Comparison of ENCODE assay signal across 11 mouse cellular contexts in genomic region chr3:96486828-96487559, GRCm38 (mm10). TPM values are rescaled to one million over a fixed set of nuclear protein-coding genes. Genes with fewer than 3 reads are reported as not detected.
DNase-seq lines count a peak whose midpoint lies in the region; ATAC-seq and TF ChIP-seq lines count a peak whose summit lies in the region.
"Not testable (repeated sequence)": the region's sequence is repeated elsewhere in the genome, so short reads cannot be mapped to it uniquely, and the experiment has no call there.
"Had no signal": no experiment of that assay in that cellular context is flagged by ENCODE, and none has a peak within 500 bp of the region (broad histone marks: within the 10 kb centered on the region; RNA-seq: fewer than 3 reads in every experiment).

No protein-coding gene starts in this region.

- peaks cover 0 to 19% of the 10 kb centered on the region in 2 experiments; a peak in 2 of 4 replicates for H3K4me1 ChIP-seq in CH12.LX (ENCODE audit: control insufficient read depth in 1 of 2, insufficient read depth in 2 of 2)
- H3K4me1 ChIP-seq in embryonic facial prominence, embryonic 10.5 days, result peaks cover 19% of the 10 kb centered on the region
- H3K4me1 ChIP-seq in forebrain, postnatal 0 days (ENCODE audit: insufficient read depth); hindbrain, embryonic 11.5 days (replicated peaks; ENCODE audit: control insufficient read depth, insufficient read depth, low read length); kidney, embryonic 16.5 days (ENCODE audit: insufficient read depth, low read length); midbrain, embryonic 14.5 days (ENCODE audit: control insufficient read depth, insufficient read depth, low read length); spleen, adult 2 months (ENCODE audit: control insufficient read depth, insufficient read depth, insufficient read length): not testable (repeated sequence)
- H3K4me1 ChIP-seq in liver, embryonic 16.5 days (ENCODE audit: control insufficient read depth, low read depth, low read length), result peaks cover 17% of the 10 kb centered on the region

- in situ Hi-C loops in CH12.LX (cut with MboI; ENCODE audit: low pct_ligation_motif_present, low pct_unique_long_range_greater_than_20kb, low sequenced_read_pairs), result not testable (repeated sequence)

- not testable (repeated sequence) for TF ChIP-seq POLR2A in CH12.LX (IDR thresholded peaks at IDR 0.05; ENCODE audit: low read depth, low read length); spleen, adult 2 months (IDR thresholded peaks at IDR 0.05; ENCODE audit: low read depth, low read length)

- not testable (repeated sequence) for H3K9ac ChIP-seq in CH12.LX (ENCODE audit: insufficient read depth, low read depth); hindbrain, embryonic 11.5 days (ENCODE audit: low read depth, low read length); kidney, embryonic 16.5 days (replicated peaks; ENCODE audit: low read length); midbrain, embryonic 14.5 days (replicated peaks; ENCODE audit: low read length)
- peak overlapping the region; percentile 28; the same call in 1 of the 2 replicates for H3K9ac ChIP-seq in forebrain, postnatal 0 days
- H3K9ac ChIP-seq in liver, embryonic 16.5 days (ENCODE audit: low read depth, low read length), result peak overlapping the region; percentile 80

- H3K36me3 ChIP-seq in CH12.LX (replicated peaks in 1 of 2; ENCODE audit: control insufficient read depth in 1 of 2, insufficient read depth in 1 of 2, low read length in 1 of 2); embryonic facial prominence, embryonic 10.5 days (replicated peaks); forebrain, postnatal 0 days (ENCODE audit: insufficient read depth); hindbrain, embryonic 11.5 days (ENCODE audit: control insufficient read depth, insufficient read depth, low read length); kidney, embryonic 16.5 days (ENCODE audit: insufficient read depth, low read length); liver, embryonic 16.5 days (ENCODE audit: control insufficient read depth, insufficient read depth); midbrain, embryonic 14.5 days (ENCODE audit: control insufficient read depth, insufficient read depth, low read length); spleen, adult 2 months (ENCODE audit: control insufficient read depth, insufficient read depth, low read length): not testable (repeated sequence)

- ATAC-seq in forebrain, postnatal 0 days, result peak; percentile 70
- peak; percentile 86 for ATAC-seq in hindbrain, embryonic 11.5 days (ENCODE audit: low FRiP score)
- peak; percentile 86 for ATAC-seq in kidney, embryonic 16.5 days (ENCODE audit: low FRiP score, low TSS enrichment)
- peak; percentile 70 for ATAC-seq in liver, embryonic 16.5 days (ENCODE audit: low read depth)
- peak; percentile 83 for ATAC-seq in midbrain, embryonic 14.5 days (ENCODE audit: low FRiP score, low TSS enrichment)

- H3K27me3 ChIP-seq in CH12.LX (replicated peaks), result peaks cover 20% of the 10 kb centered on the region
- peaks cover 11% of the 10 kb centered on the region for H3K27me3 ChIP-seq in embryonic facial prominence, embryonic 10.5 days (replicated peaks; ENCODE audit: low read depth, poor library complexity, severe bottlenecking)
- not testable (repeated sequence) for H3K27me3 ChIP-seq in forebrain, postnatal 0 days (ENCODE audit: insufficient read depth, low read length); hindbrain, embryonic 11.5 days (ENCODE audit: control insufficient read depth, insufficient read depth, low read length); kidney, embryonic 16.5 days (ENCODE audit: insufficient read depth, low read length); liver, embryonic 16.5 days (ENCODE audit: control insufficient read depth, insufficient read depth, low read depth, low read length); spleen, adult 2 months (ENCODE audit: control insufficient read depth, insufficient read depth, low read length)
- peaks cover 10% of the 10 kb centered on the region; the same call in 1 of the 2 replicates for H3K27me3 ChIP-seq in midbrain, embryonic 14.5 days (ENCODE audit: control insufficient read depth, insufficient read depth, low read length)

- not testable (repeated sequence) for TF ChIP-seq RAD21 in CH12.LX (IDR thresholded peaks at IDR 0.05; ENCODE audit: low read depth, low read length)

- not testable (repeated sequence) for TF ChIP-seq CTCF in CH12.LX (conservative IDR thresholded peaks at IDR 0.05 in 1 of 2, IDR thresholded peaks at IDR 0.05 in 1 of 2; ENCODE audit: low read depth in 2 of 2, low read length in 2 of 2); forebrain, postnatal 0 days (IDR thresholded peaks at IDR 0.05; ENCODE audit: low read depth); spleen, adult 2 months (IDR thresholded peaks at IDR 0.05; ENCODE audit: extremely low read depth, insufficient read depth, insufficient read length, insufficient replicate concordance)

- WGBS in embryonic facial prominence, embryonic 10.5 days, result 11% methylated on average over 7 of the region's 38 CpGs
- 15% methylated on average over 5 of the region's 38 CpGs for WGBS in forebrain, postnatal 0 days
- 20% methylated on average over 5 of the region's 38 CpGs for WGBS in hindbrain, embryonic 11.5 days
- 17% methylated on average over 5 of the region's 38 CpGs for WGBS in kidney, embryonic 16.5 days
- WGBS in liver, embryonic 16.5 days (ENCODE audit: insufficient replicate concordance), result 9% methylated on average over 5 of the region's 38 CpGs
- WGBS in midbrain, embryonic 14.5 days, result 11% methylated on average over 5 of the region's 38 CpGs
- WGBS in spleen, adult 2 months, result 8% methylated on average over 9 of the region's 38 CpGs

- H3K4me2 ChIP-seq in CH12.LX (ENCODE audit: insufficient read depth, low read depth, poor library complexity, severe bottlenecking), result peak overlapping the region; percentile 61
- H3K4me2 ChIP-seq in forebrain, postnatal 0 days (ENCODE audit: low read depth), result peak overlapping the region; percentile 43
- peak overlapping the region; percentile 35 for H3K4me2 ChIP-seq in hindbrain, embryonic 11.5 days (replicated peaks; ENCODE audit: low read depth, low read length)
- peak overlapping the region; percentile 59 for H3K4me2 ChIP-seq in kidney, embryonic 16.5 days (replicated peaks; ENCODE audit: low read depth, low read length)
- peak overlapping the region; percentile 92 for H3K4me2 ChIP-seq in liver, embryonic 16.5 days (ENCODE audit: low read depth, low read length)
- peak overlapping the region; percentile 60 for H3K4me2 ChIP-seq in midbrain, embryonic 14.5 days (ENCODE audit: low read length)

- peak overlapping the region in 1 of 3 experiments; percentile 19 for H3K4me3 ChIP-seq in CH12.LX (replicated peaks in 1 of 3; ENCODE audit: low read depth in 2 of 3, low read length in 2 of 3, poor library complexity in 1 of 3)
- H3K4me3 ChIP-seq in embryonic facial prominence, embryonic 10.5 days, result peak overlapping the region; percentile 52
- peak overlapping the region; percentile 28 for H3K4me3 ChIP-seq in forebrain, postnatal 0 days (ENCODE audit: low read depth, low read length)
- not testable (repeated sequence) for H3K4me3 ChIP-seq in hindbrain, embryonic 11.5 days (ENCODE audit: low read depth, low read length)
- H3K4me3 ChIP-seq in kidney, embryonic 16.5 days (ENCODE audit: low read length), result peak overlapping the region; percentile 18; the same call in 1 of the 2 replicates
- peak overlapping the region; percentile 68 for H3K4me3 ChIP-seq in liver, embryonic 16.5 days (ENCODE audit: low read depth, low read length)
- peak overlapping the region; percentile 34; the same call in 1 of the 2 replicates for H3K4me3 ChIP-seq in midbrain, embryonic 14.5 days (replicated peaks; ENCODE audit: low read depth, low read length)
- peak overlapping the region; percentile 39 for H3K4me3 ChIP-seq in spleen, adult 2 months (ENCODE audit: extremely low read depth, insufficient read depth, insufficient read length)

- not testable (repeated sequence) for H3K79me2 ChIP-seq in CH12.LX (replicated peaks; ENCODE audit: control insufficient read depth, extremely low read depth, insufficient read depth, poor library complexity, severe bottlenecking)

- H3K9me3 ChIP-seq in CH12.LX (replicated peaks; ENCODE audit: low read length); embryonic facial prominence, embryonic 10.5 days; forebrain, postnatal 0 days (ENCODE audit: low read length); hindbrain, embryonic 11.5 days (ENCODE audit: control insufficient read depth, low read length); kidney, embryonic 16.5 days (ENCODE audit: low read length); liver, embryonic 16.5 days (replicated peaks; ENCODE audit: control insufficient read depth, low read length); midbrain, embryonic 14.5 days (ENCODE audit: control insufficient read depth, low read length): not testable (repeated sequence)

- DNase-seq in CH12.LX (ENCODE audit: extremely low read depth), result peak; percentile 28
- not testable (repeated sequence) for DNase-seq in embryonic facial prominence, embryonic 10.5 days (ENCODE audit: low spot score); hindbrain, embryonic 11.5 days (ENCODE audit: low spot score)
- peak; percentile 43 for DNase-seq in forebrain, postnatal 0 days
- peak; percentile 37 for DNase-seq in midbrain, embryonic 14.5 days
- peak in 1 of 2 experiments; percentile 14 for DNase-seq in spleen, adult 2 months (ENCODE audit: low read depth in 1 of 2, low spot score in 2 of 2)

- 0 out of 2 replicates have a peak, but pooled peaks have one; percentile 6 for TF ChIP-seq EP300 in CH12.LX (IDR thresholded peaks at IDR 0.05; ENCODE audit: low read length)

- H3K27ac ChIP-seq in CH12.LX (ENCODE audit: insufficient read depth, low read depth); forebrain, postnatal 0 days (ENCODE audit: low read depth, low read length); hindbrain, embryonic 11.5 days (ENCODE audit: low read depth, low read length); kidney, embryonic 16.5 days (ENCODE audit: low read length); midbrain, embryonic 14.5 days (replicated peaks; ENCODE audit: low read depth, low read length): not testable (repeated sequence)
- H3K27ac ChIP-seq in embryonic facial prominence, embryonic 10.5 days (replicated peaks), result peak overlapping the region; percentile 62
- peak overlapping the region; percentile 97 for H3K27ac ChIP-seq in liver, embryonic 16.5 days (ENCODE audit: low read length)
- H3K27ac ChIP-seq in spleen, adult 2 months (ENCODE audit: insufficient read depth, low read length), result peak overlapping the region; percentile 62

- dilution Hi-C loops in CH12.LX (cut with MboI; ENCODE audit: extremely low pct_ligation_motif_present, extremely low pct_unique_long_range_greater_than_20kb, low sequenced_read_pairs), result not testable (repeated sequence)

RNA-seq across cellular contexts. Expression of gene BC107364, which starts 34.9 kb away (rescaled TPM):
- total RNA-seq in CH12.LX (2012; rRNA removed) (0.13 TPM in 1 of 2 replicates, not detected in the other), CH12.LX (2014; rRNA removed) (not detected in 2 replicates)
- not detected in 2 replicates for polyA plus RNA-seq in CH12.LX (2012; ENCODE audit: insufficient read length, low read depth)
- not detected in 2 replicates for polyA plus RNA-seq in embryonic facial prominence, embryonic 10.5 days (2016; fragmentation: Nextera tagmentation; extraction: Ambion mirVana)
- total RNA-seq in forebrain, postnatal 0 days (2014; rRNA removed), result not detected in 2 replicates
- not detected in 2 replicates for polyA plus RNA-seq in forebrain, postnatal 0 days (2015; fragmentation: Nextera tagmentation; extraction: Ambion mirVana)
- polyA plus RNA-seq in hindbrain, embryonic 11.5 days (2014; fragmentation: Nextera tagmentation; extraction: Ambion mirVana), result not detected in 2 replicates
- polyA plus RNA-seq in kidney, embryonic 16.5 days (2015; fragmentation: Nextera tagmentation; extraction: Ambion mirVana), result 0.25 TPM in 1 of 2 replicates, not detected in the other
- polyA plus RNA-seq in liver, embryonic 16.5 days (2015; fragmentation: Nextera tagmentation; extraction: Ambion mirVana), result not detected in 2 replicates
- not detected in 2 replicates for polyA plus RNA-seq in midbrain, embryonic 14.5 days (2014; fragmentation: Nextera tagmentation; extraction: Ambion mirVana)
- not detected in 2 replicates for polyA plus RNA-seq in spleen, adult 2 months (2012; rRNA removed)
- total RNA-seq: adrenal gland, adult 2 months; left cerebral cortex, postnatal 25 days had no signal
- polyA plus RNA-seq: adrenal gland, adult 2 months; large intestine, adult 2 months had no signal

RNA-seq across cellular contexts. Expression of gene Hfe2, which starts 38.0 kb away (rescaled TPM):
- total RNA-seq in CH12.LX (2012; rRNA removed), result not detected in 2 replicates
- not detected in 2 replicates for total RNA-seq in CH12.LX (2014; rRNA removed)
- polyA plus RNA-seq in CH12.LX (2012; ENCODE audit: insufficient read length, low read depth), result not detected in 2 replicates
- 1.4 and 1.5 TPM in 2 replicates for polyA plus RNA-seq in embryonic facial prominence, embryonic 10.5 days (2016; fragmentation: Nextera tagmentation; extraction: Ambion mirVana)
- 0.54 and 1.6 TPM in 2 replicates for total RNA-seq in forebrain, postnatal 0 days (2014; rRNA removed)
- 0.82 and 1.4 TPM in 2 replicates for polyA plus RNA-seq in forebrain, postnatal 0 days (2015; fragmentation: Nextera tagmentation; extraction: Ambion mirVana)
- polyA plus RNA-seq in hindbrain, embryonic 11.5 days (2014; fragmentation: Nextera tagmentation; extraction: Ambion mirVana), result 1.5 and 1.6 TPM in 2 replicates
- polyA plus RNA-seq in kidney, embryonic 16.5 days (2015; fragmentation: Nextera tagmentation; extraction: Ambion mirVana), result 0.37 and 0.69 TPM in 2 replicates
- 9.2 and 12.0 TPM in 2 replicates for polyA plus RNA-seq in liver, embryonic 16.5 days (2015; fragmentation: Nextera tagmentation; extraction: Ambion mirVana)
- 0.84 and 1.3 TPM in 2 replicates for polyA plus RNA-seq in midbrain, embryonic 14.5 days (2014; fragmentation: Nextera tagmentation; extraction: Ambion mirVana)
- polyA plus RNA-seq in spleen, adult 2 months (2012; rRNA removed), result 0.18 and 0.32 TPM in 2 replicates

Comparison
In these comparisons a context has a peak if more than half of its experiments do, and no peak if none do; other contexts are left out.
1. H3K4me2 ChIP-seq: peak in every context shown above with its lines; median percentile 92 in liver, embryonic 16.5 days; 61 in CH12.LX; 60 in midbrain, embryonic 14.5 days; 59 in kidney, embryonic 16.5 days; 43 in forebrain, postnatal 0 days; 35 in hindbrain, embryonic 11.5 days.